Mouse (Mus musculus): ENCODE measurements around the gene Gprc5b. TPM values are rescaled to one million over a fixed set of nuclear protein-coding genes. Genes with fewer than 3 reads are reported as not detected.

Gprc5b gene
- total and polyA plus RNA-seq, 3 experiments, result 0.04 to 0.06 TPM; not detected in 1

- TF ChIP-seq MAX (IDR thresholded peaks at IDR 0.05; ENCODE audit: low read length), result no peak
- no peak for TF ChIP-seq JUND (conservative IDR thresholded peaks at IDR 0.05; ENCODE audit: low read depth, low read length)
- TF ChIP-seq JUN (IDR thresholded peaks at IDR 0.05; ENCODE audit: insufficient read depth, low read depth, low read length), result no peak
- no peak for TF ChIP-seq ZNF384 (IDR thresholded peaks at IDR 0.05; ENCODE audit: low read depth, low read length)
- TF ChIP-seq ZC3H11A (IDR thresholded peaks at IDR 0.05; ENCODE audit: low read depth, low read length), result no peak
- no peak for TF ChIP-seq ELF1 (IDR thresholded peaks at IDR 0.05; ENCODE audit: low read depth, low read length)
- TF ChIP-seq HCFC1 (IDR thresholded peaks at IDR 0.05; ENCODE audit: low read depth, low read length), result no peak
- TF ChIP-seq E2F4 (IDR thresholded peaks at IDR 0.05; ENCODE audit: insufficient replicate concordance, low read depth, low read length), result no peak
- no peak for TF ChIP-seq NELFE (IDR thresholded peaks at IDR 0.05; ENCODE audit: low read depth, low read length)
- no peak for TF ChIP-seq KAT2A (IDR thresholded peaks at IDR 0.05; ENCODE audit: insufficient replicate concordance, low read length)
- TF ChIP-seq UBTF (IDR thresholded peaks at IDR 0.05; ENCODE audit: low read depth, low read length), result no peak
- TF ChIP-seq USF2 (conservative IDR thresholded peaks at IDR 0.05; ENCODE audit: low read depth, low read length), result no peak
- TF ChIP-seq PAX5 (IDR thresholded peaks at IDR 0.05; ENCODE audit: low read length), result no peak
Observed at GRCm38 (mm10) chr7:118949749-118950148, 45.3 kb downstream of the Gprc5b start.

GRCm38 (mm10) chr7:118948677-118949282 lies 46.2 kb downstream of the Gprc5b start:
- in situ Hi-C loops (cut with MboI; ENCODE audit: low pct_ligation_motif_present, low pct_unique_long_range_greater_than_20kb, low sequenced_read_pairs) (no loop called here), dilution Hi-C loops (cut with MboI; ENCODE audit: extremely low pct_ligation_motif_present, extremely low pct_unique_long_range_greater_than_20kb, low sequenced_read_pairs) (no loop called here)
- no peak for DNase-seq (ENCODE audit: extremely low read depth)
- H3K27me3 ChIP-seq (replicated peaks), result no peaks in the 10 kb centered on the region
- H3K4me3 ChIP-seq (replicated peaks in 1 of 3; ENCODE audit: low read depth in 2 of 3, low read length in 2 of 3, poor library complexity in 1 of 3), result no peak overlapping the region
- H3K4me1 ChIP-seq (ENCODE audit: control insufficient read depth in 1 of 2, insufficient read depth in 2 of 2), result peaks cover 0 to 6% of the 10 kb centered on the region in 2 experiments; a peak in 2 of 4 replicates
- H3K79me2 ChIP-seq (replicated peaks; ENCODE audit: control insufficient read depth, extremely low read depth, insufficient read depth, poor library complexity, severe bottlenecking), result no peaks in the 10 kb centered on the region
- H3K27ac ChIP-seq (ENCODE audit: insufficient read depth, low read depth), result no peak overlapping the region
- TF ChIP-seq CHD2 (IDR thresholded peaks at IDR 0.05; ENCODE audit: low read length) (no peak), TBP (conservative IDR thresholded peaks at IDR 0.05; ENCODE audit: low read depth, low read length) (no peak), ZNF384 (IDR thresholded peaks at IDR 0.05; ENCODE audit: low read depth, low read length) (no peak), NELFE (IDR thresholded peaks at IDR 0.05; ENCODE audit: low read depth, low read length) (no peak), EP300 (IDR thresholded peaks at IDR 0.05; ENCODE audit: low read length) (no peak), USF2 (conservative IDR thresholded peaks at IDR 0.05; ENCODE audit: low read depth, low read length) (no peak), ETS1 (conservative IDR thresholded peaks at IDR 0.05; ENCODE audit: low read depth, low read length) (no peak), RCOR1 (conservative IDR thresholded peaks at IDR 0.05; ENCODE audit: low read depth, low read length) (no peak), MEF2A (IDR thresholded peaks at IDR 0.05; ENCODE audit: borderline replicate concordance, low read depth, low read length) (no peak), POLR2A (IDR thresholded peaks at IDR 0.05; ENCODE audit: low read depth, low read length) (no peak), ELF1 (IDR thresholded peaks at IDR 0.05; ENCODE audit: low read depth, low read length) (no peak), JUND (conservative IDR thresholded peaks at IDR 0.05; ENCODE audit: low read depth, low read length) (no peak), ZMIZ1 (IDR thresholded peaks at IDR 0.05; ENCODE audit: low read depth, low read length) (no peak), MAFK (IDR thresholded peaks at IDR 0.05; ENCODE audit: insufficient replicate concordance, low read length) (no peak), PAX5 (IDR thresholded peaks at IDR 0.05; ENCODE audit: low read length) (no peak)
- H3K4me2 ChIP-seq (ENCODE audit: insufficient read depth, low read depth, poor library complexity, severe bottlenecking), result no peak overlapping the region
- H3K36me3 ChIP-seq (replicated peaks in 1 of 2; ENCODE audit: control insufficient read depth in 1 of 2, insufficient read depth in 1 of 2, low read length in 1 of 2), result no peaks in the 10 kb centered on the region
- no peak overlapping the region for H3K9ac ChIP-seq (ENCODE audit: insufficient read depth, low read depth)
- H3K9me3 ChIP-seq (replicated peaks; ENCODE audit: low read length), result no peaks in the 10 kb centered on the region

More at GRCm38 (mm10) chr7:118949749-118950148, 45.3 kb downstream of the Gprc5b start:
- Histone ChIP-seq H3K9ac (ENCODE audit: insufficient read depth, low read depth) (no peak overlapping the region), H3K79me2 (replicated peaks; ENCODE audit: control insufficient read depth, extremely low read depth, insufficient read depth, poor library complexity, severe bottlenecking) (no peaks in the 10 kb centered on the region), H3K9me3 (replicated peaks; ENCODE audit: low read length) (no peaks in the 10 kb centered on the region), H3K27ac (ENCODE audit: insufficient read depth, low read depth) (no peak overlapping the region), H3K36me3 (replicated peaks in 1 of 2; ENCODE audit: control insufficient read depth in 1 of 2, insufficient read depth in 1 of 2, low read length in 1 of 2) (no peaks in the 10 kb centered on the region), H3K4me2 (ENCODE audit: insufficient read depth, low read depth, poor library complexity, severe bottlenecking) (no peak overlapping the region), H3K4me3 (replicated peaks in 1 of 3; ENCODE audit: low read depth in 2 of 3, low read length in 2 of 3, poor library complexity in 1 of 3) (no peak overlapping the region), H3K4me1 (ENCODE audit: control insufficient read depth in 1 of 2, insufficient read depth in 2 of 2) (peaks cover 0 to 6% of the 10 kb centered on the region in 2 experiments; a peak in 2 of 4 replicates), H3K27me3 (replicated peaks) (no peaks in the 10 kb centered on the region)
- DNase-seq (ENCODE audit: extremely low read depth), result no peak
- dilution Hi-C loops (cut with MboI; ENCODE audit: extremely low pct_ligation_motif_present, extremely low pct_unique_long_range_greater_than_20kb, low sequenced_read_pairs), result no loop called here
- in situ Hi-C loops (cut with MboI; ENCODE audit: low pct_ligation_motif_present, low pct_unique_long_range_greater_than_20kb, low sequenced_read_pairs), result no loop called here
